Mouse (Mus musculus) retina, postnatal 1 day (tissue): Measurements from ENCODE around the gene Sbds.
A peak's percentile ranks its signal among the peaks of the same experiment; 100 is the strongest.

ENCODE experiments used
- DNase-seq: peaks from one replicate; pipeline ENCODE4 v3.0.0-alpha.2; 2012

Gene Sbds

GRCm38 (mm10) chr5:130255017-130255720 is at the start of gene Sbds, which contains the start of gene Tyw1:
Gene Sbds, minus strand, starts transcription at chr5:130255530.
Gene Tyw1, plus strand, starts transcription at chr5:130255619.
- DNase-seq = peak; percentile 99

DNA sequence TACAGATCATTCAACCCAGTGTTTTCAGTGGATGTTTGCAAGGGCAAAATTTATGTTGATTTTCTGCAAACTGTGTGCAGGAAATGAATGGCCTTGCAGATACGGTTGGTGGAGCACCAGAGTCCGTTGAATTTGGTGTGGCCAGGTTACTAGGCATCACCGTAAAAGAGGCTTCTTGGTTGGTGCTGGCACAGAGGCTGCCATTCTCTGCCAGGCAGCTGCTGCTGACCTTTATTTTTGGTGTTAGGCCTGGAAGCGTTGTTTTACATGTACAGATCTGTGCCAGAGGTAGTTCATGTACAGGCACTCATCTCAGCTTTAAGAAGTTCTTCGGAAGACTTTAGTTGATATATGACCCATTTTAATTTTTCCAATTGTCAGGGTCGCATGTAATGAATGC is 48.3 kb upstream of the Sbds start:
- DNase-seq = no peak

GRCm38 (mm10) chr5:130299526-130299925 is 44.2 kb upstream of the Sbds start:
- DNase-seq = no peak

GRCm38 (mm10) chr5:130298831-130299460 is 43.6 kb upstream of the Sbds start:
- DNase-seq = no peak

- no peak for DNase-seq
Observed at GRCm38 (mm10) chr5:130296071-130296470, 40.7 kb upstream of the Sbds start.

GRCm38 (mm10) chr5:130294598-130294997 is 39.3 kb upstream of the Sbds start:
- no peak for DNase-seq

DNA sequence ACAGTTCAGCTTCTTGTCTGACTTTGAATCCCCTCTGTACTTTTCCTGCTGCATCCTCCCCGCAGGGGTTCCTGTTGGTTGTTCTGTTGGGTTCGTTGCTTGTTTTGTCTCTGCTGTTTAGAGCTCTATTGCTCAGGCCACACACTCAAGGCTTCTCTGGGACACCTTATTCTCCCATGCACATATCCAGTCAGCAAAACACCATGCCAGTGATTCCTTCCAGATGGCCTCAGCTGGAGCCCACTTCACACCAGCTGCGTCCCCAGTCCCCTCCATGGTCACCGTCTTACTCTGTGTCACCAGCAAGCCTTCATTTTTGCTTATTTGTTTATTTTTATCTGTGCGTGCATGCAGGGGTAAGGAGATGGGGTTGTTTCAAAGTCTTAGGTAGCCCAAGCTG is 38.6 kb upstream of the Sbds start:
- DNase-seq = no peak

DNA sequence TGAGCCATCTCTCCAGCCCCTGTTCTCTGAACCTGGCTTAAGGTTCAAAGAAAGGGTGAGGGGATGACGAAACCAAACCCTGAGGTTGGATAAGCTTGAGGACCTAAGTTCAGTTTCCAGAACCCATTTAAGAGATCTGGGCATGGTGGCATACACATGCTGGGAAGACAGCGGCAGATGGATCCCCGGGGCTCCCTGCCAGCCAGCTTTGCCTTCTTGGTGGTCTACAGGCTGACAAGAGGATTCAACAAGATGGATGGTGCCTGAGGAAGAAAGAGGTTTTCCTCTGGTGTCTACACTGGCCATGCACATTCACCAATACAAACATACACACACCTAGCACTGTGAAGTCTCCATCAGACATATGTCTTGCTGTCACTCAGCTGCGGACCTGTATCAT is 37.6 kb upstream of the Sbds start:
- DNase-seq = no peak

DNA sequence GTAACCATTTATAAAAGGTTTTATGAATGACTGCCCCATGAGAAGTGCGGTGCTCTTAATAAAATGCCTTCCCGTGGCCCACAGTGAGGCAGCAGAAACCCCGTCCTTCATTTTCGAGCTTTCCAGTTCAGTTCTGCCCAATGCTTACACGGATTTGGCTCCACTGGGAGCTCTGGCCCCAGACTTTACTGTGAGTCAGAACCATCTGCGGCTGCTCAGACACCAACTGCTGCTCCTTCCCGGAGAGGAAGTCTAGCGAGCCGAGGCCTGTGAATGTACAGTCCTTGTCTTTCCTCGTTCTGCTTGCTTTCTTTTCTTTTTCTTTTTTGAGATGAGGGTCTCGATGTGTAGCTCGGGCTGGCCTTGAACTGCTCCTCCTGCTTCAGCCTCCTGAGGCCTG is 35.4 kb upstream of the Sbds start:
- DNase-seq = no peak

DNA sequence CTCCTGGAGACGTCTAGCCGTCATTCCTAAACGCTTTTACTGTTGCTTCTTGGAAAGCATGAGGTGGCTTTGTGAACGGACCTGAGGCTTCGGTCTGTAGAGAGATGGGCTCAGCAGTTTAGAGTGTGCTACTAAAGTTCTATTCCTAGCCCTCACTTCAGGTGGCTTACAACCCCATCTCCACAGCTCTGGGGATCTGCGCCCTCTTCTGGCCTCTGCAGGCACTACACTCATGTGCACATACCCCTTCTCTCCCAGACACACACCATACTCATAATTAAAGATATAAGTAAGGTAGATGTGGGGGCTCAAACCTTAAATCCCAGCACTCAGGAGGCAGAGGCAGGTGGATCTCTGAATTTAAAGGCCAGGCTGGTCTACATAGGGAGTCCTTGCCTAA is 34.9 kb upstream of the Sbds start:
- DNase-seq = no peak

DNA sequence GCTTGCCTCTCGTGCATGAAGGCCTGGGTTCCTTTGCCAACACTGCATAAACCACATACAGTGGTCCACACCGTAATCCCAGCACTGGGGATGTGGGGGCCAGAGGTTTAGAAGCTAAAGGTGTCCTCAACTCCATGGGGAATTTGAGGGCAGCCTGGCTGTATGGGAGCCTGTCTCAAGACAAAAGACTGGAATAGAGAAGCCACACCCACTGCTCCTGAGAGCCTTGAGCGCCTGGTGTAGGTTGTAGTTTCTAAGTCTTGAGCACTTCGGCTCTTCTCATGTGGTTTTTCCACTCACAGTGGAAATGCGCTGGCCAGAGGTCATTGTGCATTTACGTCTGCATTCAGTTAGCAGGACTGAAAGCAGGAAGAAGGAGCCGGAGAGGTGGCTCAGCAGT is 32.8 kb upstream of the Sbds start:
- no peak for DNase-seq

- DNase-seq = no peak
Observed at GRCm38 (mm10) chr5:130283079-130283732, 27.9 kb upstream of the Sbds start.

DNA sequence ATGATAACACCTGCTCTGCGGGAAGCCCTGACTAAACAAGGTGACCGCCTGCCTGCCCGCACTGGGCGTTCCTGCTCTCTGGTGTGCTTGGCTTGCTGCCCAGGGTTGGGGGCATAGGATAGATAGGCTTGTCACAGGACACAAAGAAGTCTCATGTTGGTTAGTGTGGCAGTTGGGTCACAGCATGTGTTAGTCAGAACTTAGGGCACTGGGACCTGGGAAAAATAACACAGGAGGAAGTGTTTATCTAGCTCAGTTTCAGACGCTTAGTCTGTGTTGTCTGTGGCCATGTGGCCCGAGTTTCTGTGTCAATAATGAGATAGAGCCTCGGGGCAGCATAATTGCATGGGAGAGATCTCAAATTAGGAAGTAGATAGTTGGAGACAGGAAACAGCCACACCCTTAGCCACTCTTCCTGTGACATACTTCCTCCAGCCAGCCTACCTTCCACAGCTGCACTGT is 22.7 kb upstream of the Sbds start:
- DNase-seq = no peak

- peak; percentile 60 for DNase-seq
Observed at GRCm38 (mm10) chr5:130275509-130275908, 20.2 kb upstream of the Sbds start.

- DNase-seq = no peak
Observed at GRCm38 (mm10) chr5:130273046-130273445, 17.7 kb upstream of the Sbds start.

- DNase-seq = no peak
Observed at GRCm38 (mm10) chr5:130272344-130272743, 17.0 kb upstream of the Sbds start.

GRCm38 (mm10) chr5:130268976-130269375 is 13.6 kb upstream of the Sbds start:
- DNase-seq = no peak

- DNase-seq = peak; percentile 30
Observed at GRCm38 (mm10) chr5:130267316-130267715, 12.0 kb upstream of the Sbds start.

DNA sequence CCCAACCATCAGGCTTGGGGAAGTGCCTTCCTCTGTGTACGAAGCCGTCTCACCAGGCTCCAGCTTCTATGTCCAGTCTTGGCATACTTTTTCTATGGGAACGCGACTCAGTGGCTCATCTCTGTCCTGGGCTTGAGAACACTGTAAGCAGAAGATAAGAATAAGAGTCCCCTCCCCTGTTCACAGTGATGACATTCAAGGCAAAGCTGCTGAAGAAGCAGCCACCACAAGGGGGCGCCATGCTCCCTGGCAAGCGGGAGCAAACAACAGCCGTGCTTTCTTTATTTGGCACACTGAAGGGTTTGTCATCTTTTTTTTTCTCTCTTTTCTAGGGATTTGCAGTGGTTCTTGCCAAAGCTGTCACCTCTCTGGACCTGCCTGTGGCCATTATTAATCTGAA is 11.3 kb upstream of the Sbds start:
- DNase-seq = peak; percentile 48

GRCm38 (mm10) chr5:130264433-130265005 is 9.2 kb upstream of the Sbds start:
- DNase-seq = no peak

DNA sequence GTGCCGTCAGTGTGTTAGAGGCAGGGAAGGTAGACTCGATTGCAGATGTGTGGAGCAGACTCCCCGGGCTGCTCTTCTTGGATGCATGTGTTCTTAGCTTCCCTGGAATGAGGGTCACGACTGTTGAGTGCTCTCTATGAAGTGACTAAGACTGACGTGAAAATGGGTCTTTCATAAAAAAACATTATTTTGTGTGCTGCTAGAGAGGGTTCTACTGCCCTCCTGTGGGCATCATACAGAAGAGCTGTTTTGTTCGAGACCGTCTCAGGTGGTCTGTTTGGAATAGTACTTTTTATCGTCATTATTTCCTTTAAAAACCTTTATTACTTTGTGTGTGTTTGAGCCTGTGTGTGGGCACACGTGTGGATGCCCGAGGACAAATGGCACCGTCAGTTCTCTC is 8.1 kb upstream of the Sbds start:
- DNase-seq = no peak

- no peak for DNase-seq
Observed at GRCm38 (mm10) chr5:130257303-130257702, 2.0 kb upstream of the Sbds start.

GRCm38 (mm10) chr5:130256678-130257271 is 1.4 kb upstream of the Sbds start:
- DNase-seq = peak; percentile 99
